Mouse (Mus musculus) bone marrow, adult 2 months (tissue): Measurements from ENCODE around the gene Dagla.

Source experiments
- CTCF ChIP-seq: fragments of 200-500 bp; IDR thresholded peaks from 2 replicates; pipeline ENCODE4 v1.5.1; 2011; ENCODE audit warnings: low read length, control low read depth; ENCODE audit not compliant: control insufficient read depth, insufficient read depth
- POLR2A ChIP-seq: fragments of 200-500 bp; IDR thresholded peaks from 2 replicates; pipeline ENCODE4 v1.6.1; 2011; ENCODE audit warnings: low read depth, mild to moderate bottlenecking, control low read depth, low read length, borderline replicate concordance; ENCODE audit not compliant: control insufficient read depth

DNA sequence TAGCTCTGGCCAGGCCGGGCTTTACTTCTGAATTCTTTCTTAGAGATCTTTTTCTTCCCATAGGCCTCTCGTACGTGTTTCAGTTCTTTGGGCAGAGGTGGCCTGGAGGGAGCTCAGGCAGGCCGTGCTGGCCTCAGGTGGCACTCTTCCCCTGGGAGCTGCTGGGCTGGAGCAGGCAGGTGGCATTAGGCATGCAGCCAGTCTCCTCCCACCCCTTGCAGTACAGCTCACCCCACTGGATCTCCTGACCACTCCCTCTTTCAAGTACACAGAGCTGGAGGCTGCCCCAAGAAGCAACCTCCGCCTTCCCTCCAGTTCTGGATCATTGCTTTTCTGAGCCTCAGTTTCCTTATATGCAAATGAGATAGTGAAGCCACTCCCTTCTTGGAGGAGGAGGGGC lies 26.9 kb downstream of the Dagla start:
- TF ChIP-seq CTCF (no peak), POLR2A (no peak)
